Mouse (Mus musculus) cortical plate, adult 2 months (tissue): Measurements from ENCODE around the gene Igf2bp1. TPM values are rescaled to one million over a fixed set of nuclear protein-coding genes. Genes with fewer than 3 reads are reported as not detected.
"Not testable (repeated sequence)": the region's sequence is repeated elsewhere in the genome, so short reads cannot be mapped to it uniquely, and the experiment has no call there.

Experiments used
- H3K27ac ChIP-seq: fragments of 200-500 bp; 2 replicates; pipeline ENCODE4 v1.5.1; 2012; ENCODE audit warnings: low read length, control low read depth, inconsistent platforms; ENCODE audit not compliant: insufficient read depth
- H3K4me1 ChIP-seq: fragments of 200-500 bp; 2 replicates; pipeline ENCODE4 v1.6.1; 2011; ENCODE audit warnings: low read length; ENCODE audit not compliant: control insufficient read depth, insufficient read depth
- H3K4me3 ChIP-seq: fragments of 200-500 bp; 2 replicates; pipeline ENCODE4 v1.5.1; 2011; ENCODE audit warnings: mild to moderate bottlenecking, low read length, control low read depth; ENCODE audit not compliant: insufficient read depth
- CTCF ChIP-seq: fragments of 200-500 bp; IDR thresholded peaks from 2 replicates; pipeline ENCODE4 v1.5.1; 2011; ENCODE audit warnings: mild to moderate bottlenecking, control low read depth, low read length; ENCODE audit not compliant: insufficient read depth; ENCODE audit errors: extremely low read depth
- POLR2A ChIP-seq: fragments of 200-500 bp; IDR thresholded peaks from 2 replicates; pipeline ENCODE4 v1.6.1; 2011; ENCODE audit warnings: mild to moderate bottlenecking, low read length, control low read depth; ENCODE audit not compliant: insufficient read depth; ENCODE audit errors: extremely low read depth
- polyA plus RNA-seq: library from polyadenylated mRNA; depleted of rRNA; stranded (reverse); fragments of >200 nt; gene quantifications from 2 replicates; pipeline ENCODE4 v1.2.3, GENCODE M21; 2012

Gene Igf2bp1
- polyA plus RNA-seq, 1 experiment = 0.15 TPM

GRCm38 (mm10) chr11:95925976-95926375 is 79.8 kb downstream of the Igf2bp1 start:
- H3K4me3 ChIP-seq = no peak overlapping the region
- TF ChIP-seq POLR2A (no peak), CTCF (no peak)
- H3K4me1 ChIP-seq = no peaks in the 10 kb centered on the region
- no peak overlapping the region for H3K27ac ChIP-seq

DNA sequence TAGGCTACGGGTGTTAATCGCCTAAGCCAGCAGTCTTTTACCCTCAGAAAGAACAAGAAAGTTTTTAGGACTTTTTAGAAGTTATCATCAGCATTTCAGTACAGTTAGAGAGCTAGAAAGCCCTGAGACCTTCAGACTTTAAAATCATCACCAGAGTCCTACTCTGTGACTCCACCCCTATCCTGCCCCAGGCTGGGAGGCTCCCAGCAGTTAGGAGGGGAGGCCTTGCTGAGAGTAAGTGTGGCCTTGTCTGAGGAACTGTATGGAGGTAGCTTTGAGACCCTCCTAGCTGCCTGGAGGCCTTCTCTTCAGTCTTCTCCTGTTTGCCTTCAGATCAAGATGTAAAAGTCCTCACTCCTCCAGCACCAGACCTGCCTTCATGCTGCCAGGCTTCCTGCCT is 81.5 kb downstream of the Igf2bp1 start:
- H3K27ac ChIP-seq = no peak overlapping the region
- H3K4me1 ChIP-seq = no peaks in the 10 kb centered on the region
- TF ChIP-seq CTCF (no peak), POLR2A (no peak)
- no peak overlapping the region for H3K4me3 ChIP-seq

DNA sequence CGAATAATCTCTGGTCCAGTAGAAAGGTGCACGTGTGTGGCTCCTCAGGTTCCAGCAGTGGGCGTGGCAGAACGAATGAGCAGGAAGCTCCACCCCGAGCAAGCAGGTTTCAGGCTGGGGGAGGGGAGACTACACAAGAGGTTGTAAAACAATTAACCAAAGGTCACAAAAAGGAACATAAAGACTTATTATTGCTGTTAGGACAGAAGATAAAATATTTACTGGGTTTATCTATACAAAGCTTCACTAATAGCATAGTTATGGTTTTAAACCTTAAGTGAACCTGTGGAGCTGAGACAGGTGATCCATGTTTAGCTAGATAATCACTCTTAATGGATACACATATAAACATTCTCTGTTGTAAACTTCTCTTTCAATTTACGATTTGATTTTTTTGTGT is 82.3 kb downstream of the Igf2bp1 start:
- H3K27ac ChIP-seq, H3K4me3 ChIP-seq, H3K4me1 ChIP-seq: not testable (repeated sequence)

DNA sequence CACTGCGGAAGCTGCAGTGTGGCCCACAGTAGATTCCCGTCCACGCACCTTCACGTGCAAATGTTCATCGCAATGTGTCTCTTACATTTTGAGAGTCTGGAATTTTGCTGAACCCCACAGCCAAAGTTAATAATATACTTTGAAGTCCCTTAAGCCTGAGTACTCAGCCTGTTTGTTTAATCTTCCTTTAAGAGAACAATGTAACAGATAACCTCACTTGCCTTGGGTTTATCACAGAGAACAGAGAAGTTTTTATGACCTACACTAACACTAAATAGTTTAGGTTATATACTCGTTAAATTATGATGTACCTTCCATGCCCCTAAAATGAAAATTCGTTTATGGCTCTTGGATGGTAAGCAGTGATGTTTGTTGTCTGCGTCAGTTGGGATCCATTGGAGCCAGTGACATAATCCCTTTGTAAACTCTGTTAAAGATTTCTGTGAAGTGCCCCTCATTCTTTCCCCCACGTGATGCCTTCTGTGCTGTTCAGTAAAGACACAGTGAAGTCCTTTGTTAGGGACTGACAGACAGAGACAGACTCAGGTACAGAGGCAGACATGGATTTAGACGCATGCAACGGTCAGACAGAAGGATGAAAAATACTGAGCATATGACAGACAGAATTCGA is 83.6 kb downstream of the Igf2bp1 start:
- Histone ChIP-seq H3K4me3 (no peak overlapping the region), H3K4me1 (no peaks in the 10 kb centered on the region), H3K27ac (no peak overlapping the region)
- TF ChIP-seq POLR2A (no peak), CTCF (no peak)

DNA sequence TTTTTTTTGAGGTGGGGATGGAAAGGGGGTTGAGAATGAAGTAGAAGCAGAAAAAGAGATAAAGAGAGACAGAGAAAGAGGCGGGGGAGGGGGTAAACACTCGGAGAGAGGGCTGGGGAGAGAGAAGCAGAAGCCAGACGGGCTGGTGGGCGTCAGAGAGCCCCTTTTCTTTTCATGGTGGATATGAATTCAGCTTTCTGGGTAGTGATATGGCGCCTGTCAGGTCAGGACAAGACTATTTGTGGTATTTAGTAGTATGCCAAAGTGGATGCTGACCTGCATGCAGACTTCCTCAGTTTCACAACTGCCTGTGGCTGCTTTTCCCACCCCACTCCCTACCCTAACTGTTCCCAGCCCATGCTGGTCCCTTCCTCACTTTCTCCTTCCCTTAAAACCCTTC is 89.3 kb downstream of the Igf2bp1 start:
- Histone ChIP-seq H3K27ac (no peak overlapping the region), H3K4me1 (no peaks in the 10 kb centered on the region), H3K4me3 (no peak overlapping the region)
- TF ChIP-seq CTCF (no peak), POLR2A (no peak)

DNA sequence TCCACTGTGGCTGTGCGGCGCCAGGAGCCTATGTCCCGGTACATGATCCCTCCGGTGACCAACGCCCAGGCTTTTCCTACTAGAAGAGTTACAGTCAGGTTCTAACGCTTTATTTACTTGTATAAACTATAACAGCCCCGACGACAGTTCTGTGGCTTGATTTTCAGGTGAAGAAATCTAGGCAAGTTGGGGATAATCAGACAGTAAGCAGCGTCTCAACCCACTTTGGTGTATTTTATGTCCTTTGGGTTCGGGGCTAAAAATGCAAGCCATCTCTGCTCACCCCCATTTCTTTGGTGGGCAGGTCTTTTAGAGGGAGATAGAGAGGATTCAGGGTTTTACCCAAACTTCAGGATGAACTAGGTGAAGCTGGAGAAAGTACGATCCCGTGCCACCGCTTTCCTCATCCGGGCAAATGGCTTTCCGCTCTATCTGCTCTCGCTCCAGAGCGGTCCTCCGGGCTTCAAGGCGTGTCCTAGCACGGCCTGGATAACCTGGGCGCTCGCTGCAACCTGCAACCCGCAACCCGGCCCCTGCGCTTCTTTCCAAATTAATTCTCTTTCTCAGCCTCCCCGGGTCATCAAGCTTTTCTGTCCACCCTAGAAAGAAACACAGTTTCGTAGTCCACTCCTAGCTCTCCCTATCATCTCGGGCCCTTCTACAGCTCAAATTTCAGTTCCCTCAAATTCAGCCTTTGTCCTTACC is 90.6 kb downstream of the Igf2bp1 start:
- Histone ChIP-seq H3K4me3 (no peak overlapping the region), H3K27ac (no peak overlapping the region), H3K4me1 (no peaks in the 10 kb centered on the region)
- no peak for TF ChIP-seq POLR2A
- no peak for TF ChIP-seq CTCF

- Histone ChIP-seq H3K4me3 (no peak within 1 kb of the TSS), H3K27ac (no peak within 1 kb of the TSS), H3K4me1 (no peaks in the 10 kb centered on the region)
- TF ChIP-seq POLR2A = no peak
- TF ChIP-seq CTCF = no peak
Observed at GRCm38 (mm10) chr11:95914571-95914991, 91.2 kb downstream of the Igf2bp1 start, which contains the start of gene B4galnt2. B4galnt2 (minus strand) TSS chr11:95914891.

GRCm38 (mm10) chr11:95913959-95914566 is 91.7 kb downstream of the Igf2bp1 start:
- TF ChIP-seq CTCF (no peak), POLR2A (no peak)
- H3K4me1 ChIP-seq = no peaks in the 10 kb centered on the region
- H3K4me3 ChIP-seq = no peak overlapping the region
- H3K27ac ChIP-seq = no peak overlapping the region

- no peak for TF ChIP-seq POLR2A
- no peak for TF ChIP-seq CTCF
Observed at GRCm38 (mm10) chr11:95911579-95911978, 94.2 kb downstream of the Igf2bp1 start.

More at GRCm38 (mm10) chr11:95911579-95911978, 94.2 kb downstream of the Igf2bp1 start:
- Histone ChIP-seq H3K4me1 (no peaks in the 10 kb centered on the region), H3K27ac (no peak overlapping the region), H3K4me3 (no peak overlapping the region)
